Mouse (Mus musculus) macrophage (primary cell): Measurements from ENCODE around the gene Umad1. TPM values are rescaled to one million over a fixed set of nuclear protein-coding genes. Genes with fewer than 3 reads are reported as not detected.

Experiments used
- H3K27ac ChIP-seq: fragments of 350-480 bp; formaldehyde crosslinking; 2 replicates; pipeline ENCODE4 v1.9.0; 2021
- H3K36me3 ChIP-seq: fragments of 350-480 bp; formaldehyde crosslinking; 2 replicates; pipeline ENCODE4 v1.9.0; 2021; ENCODE audit errors: inconsistent target
- H3K4me3 ChIP-seq: fragments of 350-480 bp; formaldehyde crosslinking; 2 replicates; pipeline ENCODE4 v1.9.0; 2021; ENCODE audit errors: inconsistent target
- H3K79me2 ChIP-seq: fragments of 350-480 bp; formaldehyde crosslinking; 2 replicates; pipeline ENCODE4 v1.9.0; 2021; ENCODE audit errors: inconsistent target
- WGBS: methylation state at CpG from one replicate; pipeline ENCODE4 v1.1.7; 2026; ENCODE audit warnings: inconsistent platforms; ENCODE audit not compliant: missing documents; 5-methylcytosine and 5-hydroxymethylcytosine counted together
- polyA plus RNA-seq: library from polyadenylated mRNA; stranded (reverse); fragments of 250-400 nt; gene quantifications from 3 replicates; pipeline ENCODE4 v1.2.4, GENCODE M21; 2018; ENCODE audit warnings: inconsistent platforms

The Umad1 gene
- polyA plus RNA-seq, 1 experiment from 2014 or later, result 11.1 TPM

- no peak overlapping the region for H3K27ac ChIP-seq
- no peak overlapping the region for H3K4me3 ChIP-seq
- H3K79me2 ChIP-seq, result no peaks in the 10 kb centered on the region
- WGBS, result 91% methylated on average over 6 of the region's 6 CpGs
- no peaks in the 10 kb centered on the region for H3K36me3 ChIP-seq
These were observed 238.3 kb downstream of the Umad1 start for GRCm38 (mm10) chr6:8497234-8497867.

DNA sequence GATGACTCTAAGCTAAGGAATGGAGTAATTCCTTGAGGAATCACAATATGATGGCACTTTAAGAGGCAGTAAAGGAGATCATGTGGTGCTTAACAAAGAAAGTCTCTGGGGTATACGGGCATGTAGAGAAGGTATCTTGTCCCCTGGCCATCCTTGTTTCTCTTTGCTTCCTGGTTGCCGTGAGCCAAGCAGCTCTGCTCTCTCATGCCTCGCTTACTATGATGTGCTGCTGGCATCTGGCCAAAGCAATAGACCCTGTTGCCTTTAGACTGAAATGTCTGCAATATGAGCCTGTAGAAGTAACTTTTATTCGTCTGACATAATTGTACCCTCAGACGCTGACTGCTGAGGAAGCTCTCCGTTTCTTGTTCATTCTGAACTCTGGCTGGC, 238.8 kb downstream of the Umad1 start:
- Histone ChIP-seq H3K27ac (no peak overlapping the region), H3K79me2 (no peaks in the 10 kb centered on the region), H3K36me3 (no peaks in the 10 kb centered on the region), H3K4me3 (no peak overlapping the region)
- WGBS, result 97% methylated on average over 6 of the region's 6 CpGs

- WGBS, result 71% methylated on average over 3 of the region's 3 CpGs
- Histone ChIP-seq H3K4me3 (no peak overlapping the region), H3K27ac (no peak overlapping the region), H3K36me3 (no peaks in the 10 kb centered on the region), H3K79me2 (no peaks in the 10 kb centered on the region)
These were observed 239.9 kb downstream of the Umad1 start for GRCm38 (mm10) chr6:8498961-8499360.

DNA sequence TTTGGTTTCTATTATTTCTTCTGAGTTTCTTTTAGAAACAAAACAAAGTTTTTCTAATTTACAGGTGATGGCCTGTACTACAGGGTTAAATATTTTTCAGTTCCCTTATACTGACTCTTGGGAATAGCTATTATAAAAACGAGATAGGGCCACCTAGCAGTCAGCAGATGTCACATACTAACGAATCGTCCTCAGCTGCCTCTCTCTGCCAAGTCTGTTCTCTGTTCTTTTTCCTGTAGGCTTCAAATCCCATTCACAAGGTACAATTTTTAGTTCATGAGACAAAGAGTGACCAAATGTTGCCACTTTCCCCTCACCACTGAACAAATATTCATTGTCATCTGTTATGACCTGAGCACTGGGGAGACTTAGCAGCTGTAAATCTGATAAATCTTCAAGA, 244.9 kb downstream of the Umad1 start:
- 66% methylated on average over 3 of the region's 3 CpGs for WGBS
- H3K27ac ChIP-seq, result no peak overlapping the region
- H3K79me2 ChIP-seq, result no peaks in the 10 kb centered on the region
- no peak overlapping the region for H3K4me3 ChIP-seq
- H3K36me3 ChIP-seq, result no peaks in the 10 kb centered on the region

DNA sequence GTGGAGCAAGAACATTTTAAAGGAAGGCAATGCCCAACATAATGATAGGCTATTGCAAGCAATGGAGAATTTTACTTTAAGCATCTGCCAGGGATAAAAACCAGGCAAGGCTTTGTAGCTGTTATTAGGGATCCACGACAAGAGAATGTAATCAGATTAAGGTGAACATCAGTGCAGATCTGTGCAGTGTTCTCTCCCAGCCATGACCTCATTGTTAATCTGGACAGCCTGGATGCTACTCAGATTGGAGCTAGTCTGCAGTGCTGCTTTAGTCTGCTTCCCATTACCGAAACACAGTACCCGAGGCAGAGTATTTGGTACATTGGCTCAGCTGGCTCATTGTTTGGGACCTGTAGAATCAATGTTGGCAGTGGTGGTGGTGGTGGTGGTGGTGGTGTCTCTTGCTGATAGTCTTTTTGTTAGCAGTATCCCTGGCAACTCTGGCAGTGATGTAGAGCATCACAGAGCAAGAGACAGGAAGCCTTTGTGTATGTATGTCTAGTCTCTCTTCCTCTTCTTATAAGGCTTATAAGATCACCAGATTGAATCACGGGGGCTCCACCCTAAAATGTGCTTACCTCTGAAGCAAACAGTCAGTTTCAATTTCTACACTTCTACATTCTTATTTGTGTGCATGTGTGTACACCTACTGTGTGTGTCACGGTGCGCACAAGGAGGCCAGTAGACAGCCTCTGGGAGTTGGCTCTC, 245.6 kb downstream of the Umad1 start:
- Histone ChIP-seq H3K36me3 (no peaks in the 10 kb centered on the region), H3K79me2 (no peaks in the 10 kb centered on the region), H3K27ac (no peak overlapping the region), H3K4me3 (no peak overlapping the region)
- 81% methylated on average over 6 of the region's 6 CpGs for WGBS

DNA sequence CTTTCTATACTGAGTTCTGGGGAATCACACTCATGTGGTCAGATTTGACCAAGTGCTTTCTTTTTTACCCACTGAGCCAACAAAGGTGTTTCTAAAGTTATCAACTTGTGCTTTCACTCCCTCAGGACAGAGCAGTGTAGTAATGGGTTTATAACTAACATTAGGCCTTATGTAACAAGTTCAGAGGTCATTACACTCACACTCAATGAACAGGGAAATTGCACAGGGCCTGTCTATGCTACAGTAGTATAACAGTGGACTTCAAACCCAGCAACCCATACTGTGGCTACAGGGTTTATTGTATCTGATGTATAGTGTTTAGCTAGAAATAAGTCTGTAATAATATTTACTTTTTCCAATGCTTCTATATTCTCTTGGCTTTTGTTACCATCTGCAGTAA, 247.5 kb downstream of the Umad1 start:
- no peak overlapping the region for H3K4me3 ChIP-seq
- H3K27ac ChIP-seq, result no peak overlapping the region
- no peaks in the 10 kb centered on the region for H3K79me2 ChIP-seq

More for the DNA sequence above, 247.5 kb downstream of the Umad1 start:
- H3K36me3 ChIP-seq, result no peaks in the 10 kb centered on the region

Other genes starting within 250 kb of the Umad1 start
- gene Col28a1, start 66.7 kb upstream of the Umad1 start, polyA plus RNA-seq, result not detected in 3 replicates
- gene Mios, start 50.1 kb upstream of the Umad1 start, polyA plus RNA-seq, result 5.1 to 8.0 TPM (median 6.6 TPM) in 3 replicates
- 7.6 to 23.2 TPM (median 12.6 TPM) in 3 replicates for gene Rpa3, start 115 bp upstream of the Umad1 start, polyA plus RNA-seq
- 1.4 to 3.9 TPM (median 2.7 TPM) in 3 replicates for gene Gm45062, start 162 bp downstream of the Umad1 start, polyA plus RNA-seq